Mouse (Mus musculus) thymus, adult 18-20 months (tissue): ENCODE data around the gene Alg9.
"Not testable (repeated sequence)": the region's sequence is repeated elsewhere in the genome, so short reads cannot be mapped to it uniquely, and the experiment has no call there.

Experiments
- DNase-seq, 2 experiments: peaks; one replicate each; pipeline ENCODE4 v3.0.0; 2022; ENCODE audit warnings: mixed read lengths in 2 of 2

Alg9 gene

DNA sequence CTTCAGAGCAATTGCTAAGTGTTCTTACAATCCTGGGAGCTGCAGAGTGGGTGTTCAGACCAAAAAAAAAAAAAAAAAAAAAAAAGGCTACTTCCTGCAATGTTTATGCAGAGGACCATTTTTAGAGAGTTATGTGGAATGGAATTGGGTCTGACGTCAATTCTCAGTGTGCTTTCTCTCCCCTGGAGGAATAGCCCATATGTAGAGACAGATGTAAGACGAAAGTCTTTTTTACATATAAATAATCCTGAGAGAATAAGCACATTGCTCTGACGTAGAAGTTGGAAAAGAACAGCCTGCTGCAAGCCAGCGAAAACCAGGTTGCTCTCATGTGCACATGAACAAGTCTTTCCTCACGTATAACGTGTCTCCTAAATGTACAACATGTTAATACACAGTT lies 44.9 kb downstream of the Alg9 start:
- no peak for DNase-seq

DNA sequence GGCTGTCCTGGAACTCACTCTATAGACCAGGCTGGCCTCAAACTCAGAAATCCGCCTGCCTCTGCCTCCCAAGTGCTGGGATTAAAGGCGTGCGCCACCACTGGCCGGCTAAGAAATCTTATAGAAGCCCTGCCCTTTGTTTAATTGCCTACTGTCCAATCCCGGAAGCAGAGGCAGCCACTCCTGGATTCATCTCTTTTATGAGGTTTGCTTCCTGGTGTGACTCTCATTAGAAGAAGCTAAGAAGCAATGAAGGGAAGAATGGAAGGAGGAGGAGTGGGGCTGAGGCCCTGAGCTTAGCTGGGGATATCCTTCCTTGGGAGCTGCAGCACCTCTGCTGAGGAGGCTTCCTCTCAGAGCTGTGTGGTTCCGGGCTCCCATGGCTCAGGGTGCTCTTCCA lies 46.8 kb downstream of the Alg9 start:
- no peak for DNase-seq

DNA sequence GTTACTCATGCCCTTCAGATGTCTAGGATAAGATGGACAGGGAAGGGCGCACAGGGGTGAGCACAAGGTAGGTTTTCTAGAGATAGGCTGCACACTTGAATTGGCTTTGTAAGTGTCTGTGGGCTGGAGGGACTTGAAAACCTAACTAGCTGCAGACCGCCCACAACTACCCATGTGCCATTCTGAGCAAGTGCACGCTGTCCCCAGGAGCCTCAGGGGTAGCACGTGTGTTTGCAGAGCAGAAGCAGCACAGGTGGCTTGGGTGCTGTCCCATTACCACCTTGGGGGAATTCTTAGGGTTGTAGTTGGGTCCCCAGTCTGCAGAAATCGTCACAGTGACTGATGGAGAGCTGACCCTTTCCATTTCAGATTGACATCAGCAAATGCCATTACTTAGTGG lies 47.4 kb downstream of the Alg9 start:
- no peak for DNase-seq

DNA sequence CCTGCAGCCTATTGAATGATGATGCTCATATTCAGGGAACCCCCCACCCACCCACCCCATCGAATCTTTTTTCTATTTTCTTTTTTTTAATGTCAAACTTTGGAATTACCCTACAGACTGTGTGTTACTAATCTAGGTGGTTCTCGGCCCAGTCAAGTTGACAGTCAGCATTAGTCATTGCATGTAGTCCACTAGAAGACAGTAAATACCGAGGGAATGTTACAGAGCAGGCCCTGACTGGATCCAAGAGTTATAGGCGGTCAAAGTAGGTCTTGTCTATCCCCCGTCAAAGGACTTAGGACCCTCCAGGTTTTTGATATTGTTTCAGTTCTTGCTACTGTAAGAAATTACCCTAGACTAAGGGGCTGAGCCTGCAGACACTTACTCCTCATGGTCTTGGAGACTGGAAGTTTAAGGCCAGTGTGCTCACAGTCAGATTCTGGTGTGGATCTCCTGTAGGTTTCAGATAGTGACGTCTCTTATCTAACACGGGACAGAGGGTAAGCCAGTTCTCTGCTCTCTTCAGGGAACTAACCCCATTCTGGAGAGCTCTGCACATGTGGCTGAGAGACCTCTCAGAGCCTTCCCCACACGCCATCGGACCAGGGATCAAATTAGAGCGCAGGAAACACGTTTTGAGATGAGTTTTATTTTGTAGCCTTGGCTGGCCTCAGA lies 49.1 kb downstream of the Alg9 start:
- DNase-seq = no peak

DNA sequence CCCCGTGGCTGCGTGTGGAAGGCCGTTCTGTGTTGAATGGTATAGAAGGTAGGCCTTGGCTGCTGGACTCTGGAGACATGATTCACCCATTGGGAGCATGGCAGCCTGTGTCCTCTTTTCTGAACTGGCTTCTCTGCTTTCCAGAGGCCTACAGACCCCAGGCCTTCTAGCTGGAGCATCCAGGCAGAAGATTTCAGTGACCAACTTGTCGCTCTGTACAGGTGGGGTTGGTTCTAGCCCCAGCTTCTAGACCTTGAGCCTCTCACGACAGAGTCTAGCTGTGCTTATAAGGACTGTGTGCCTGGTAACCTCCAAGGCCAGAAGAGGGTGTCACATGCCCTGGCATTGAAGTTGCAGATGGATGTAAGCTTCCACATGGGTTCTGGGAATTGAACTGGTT lies 56.7 kb downstream of the Alg9 start:
- DNase-seq = no peak

DNA sequence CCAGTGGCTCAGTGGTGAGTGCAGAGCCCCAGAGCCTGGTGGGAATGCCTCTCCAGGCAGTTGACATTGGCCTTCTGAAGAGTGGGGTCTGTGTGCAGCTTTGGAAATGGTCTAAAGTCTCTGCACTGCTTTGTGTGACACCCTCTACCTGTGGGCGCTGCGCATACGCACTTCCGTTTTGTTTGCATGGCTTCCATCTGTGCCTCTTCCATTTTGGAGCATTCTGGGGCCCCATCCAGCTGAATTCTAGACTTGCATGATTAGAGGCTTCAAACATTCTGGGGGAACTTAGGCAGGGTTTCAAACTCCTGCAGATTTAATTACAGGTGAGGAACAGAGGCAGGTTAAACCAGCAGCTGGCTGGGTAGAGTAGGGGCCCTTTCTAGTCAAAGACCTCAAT lies 57.3 kb downstream of the Alg9 start:
- no peak for DNase-seq

DNA sequence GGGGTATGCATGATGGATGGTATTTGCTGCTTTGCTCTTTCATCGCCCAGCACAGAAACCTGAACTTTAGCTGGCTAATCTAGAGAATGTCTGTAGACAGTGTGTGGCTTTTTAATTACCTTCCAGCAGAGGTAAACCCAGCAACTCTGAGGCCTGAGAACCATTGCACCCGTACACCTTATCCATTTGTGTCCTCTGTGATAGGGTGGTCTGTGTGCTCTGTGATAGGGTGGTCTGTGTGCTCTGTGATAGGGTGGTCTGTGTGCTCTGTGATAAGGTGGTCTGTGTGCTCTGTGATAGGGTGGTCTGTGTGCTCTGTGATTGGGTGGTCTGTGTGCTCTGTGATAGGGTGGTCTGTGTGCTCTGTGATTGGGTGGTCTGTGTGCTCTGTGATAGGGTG lies 57.8 kb downstream of the Alg9 start:
- not testable (repeated sequence) for DNase-seq

DNA sequence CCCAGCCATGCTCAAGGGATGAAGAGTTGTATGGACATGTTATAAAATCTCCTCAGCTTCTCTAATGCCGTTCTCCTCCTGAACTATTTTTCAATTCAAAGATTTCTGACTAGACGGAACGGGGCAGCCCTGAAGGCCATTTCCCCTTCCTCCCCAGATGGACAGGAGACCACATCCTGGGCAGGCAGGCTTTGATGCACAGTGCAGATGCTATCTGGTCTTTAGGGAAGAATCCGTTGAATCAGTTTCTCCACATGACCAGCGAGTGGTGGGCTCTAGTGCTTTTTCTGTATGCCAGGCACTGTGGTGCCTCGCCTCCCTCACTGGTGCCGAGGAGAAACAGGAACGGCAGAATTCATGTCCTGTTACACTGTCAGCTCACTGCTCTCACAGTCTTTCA lies 59.0 kb downstream of the Alg9 start:
- DNase-seq = no peak

DNA sequence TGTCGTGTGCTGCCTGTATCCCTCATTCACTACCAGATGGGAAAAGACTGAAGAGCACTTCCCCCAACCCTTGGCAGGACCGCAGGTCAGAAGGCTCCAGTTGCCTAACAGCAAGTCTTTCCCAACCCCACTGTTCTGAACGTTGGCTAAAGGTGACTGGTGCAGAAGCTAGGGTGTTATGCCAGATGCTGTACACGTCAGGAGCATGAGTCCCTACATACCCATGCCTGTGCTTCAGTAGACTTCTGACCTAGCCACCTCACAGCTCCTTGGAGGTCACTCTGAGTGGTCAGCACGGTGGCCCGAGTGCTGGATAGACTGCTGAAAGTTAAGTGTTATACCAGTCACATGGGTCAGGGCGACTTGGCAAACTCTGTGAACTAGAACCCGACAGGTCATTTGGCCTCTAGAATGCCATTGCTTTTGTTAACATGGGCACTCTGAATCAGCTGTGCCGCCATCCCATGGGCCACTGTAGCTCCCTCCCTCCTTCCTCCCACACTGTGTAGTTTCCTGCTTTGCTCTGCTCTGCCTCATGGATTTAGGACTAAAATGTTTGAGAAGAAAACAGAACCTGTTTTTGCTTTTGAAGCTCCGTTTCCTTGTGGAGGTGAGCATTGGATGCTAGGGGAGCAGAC lies 60.4 kb downstream of the Alg9 start:
- no peak for DNase-seq

DNA sequence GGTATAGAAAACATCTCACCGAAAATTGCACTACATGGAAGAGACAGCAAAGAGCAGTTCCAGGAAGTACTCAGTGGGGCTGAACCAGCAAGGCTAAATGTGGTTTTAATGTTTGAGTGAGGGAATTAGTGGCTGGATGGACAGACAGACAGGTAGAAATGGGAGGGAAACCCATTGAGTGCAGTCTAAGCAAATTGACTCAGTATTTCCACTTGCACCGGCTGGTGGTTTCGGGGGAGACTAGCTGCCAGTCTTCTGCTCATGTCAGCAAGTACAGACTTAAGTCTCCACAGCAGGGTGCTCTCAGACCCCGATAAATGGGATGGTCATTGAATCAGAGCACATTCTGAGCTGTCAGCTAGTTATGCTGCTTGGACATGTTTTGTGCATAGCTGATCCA lies 61.3 kb downstream of the Alg9 start:
- no peak for DNase-seq

DNA sequence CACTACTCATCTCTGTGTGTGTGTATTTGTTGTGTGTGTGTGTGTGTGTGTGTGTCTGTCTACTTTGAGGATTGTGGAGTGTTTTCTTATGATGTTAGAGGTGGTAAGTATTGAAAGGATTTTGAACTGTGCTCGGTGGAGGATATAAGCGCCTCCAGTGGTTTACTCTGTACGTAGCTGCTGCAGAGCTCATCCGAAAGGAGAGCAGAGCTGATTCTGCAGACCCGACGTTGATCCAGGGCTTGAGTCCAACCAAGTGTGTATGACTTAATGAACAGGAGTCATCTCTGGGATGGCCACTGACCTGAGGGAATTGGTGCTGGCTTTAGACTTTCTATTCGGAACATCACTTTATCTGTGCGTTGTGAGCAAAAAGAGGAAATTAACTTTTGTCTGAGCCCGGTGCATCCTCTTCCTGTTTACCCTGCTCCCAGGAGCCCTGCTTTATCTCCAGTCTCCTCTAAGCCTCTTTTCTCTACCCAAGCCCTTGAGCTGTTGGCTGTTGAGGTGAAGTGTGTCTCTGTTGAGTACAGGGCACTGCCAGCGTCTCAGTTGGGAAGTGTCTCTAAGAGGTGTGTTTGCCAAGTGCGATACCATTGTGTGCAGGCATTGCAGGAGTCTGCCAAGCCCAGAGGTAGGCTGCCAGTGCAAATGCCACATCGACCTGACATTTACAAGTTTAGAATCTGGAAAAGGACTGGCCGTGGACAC lies 66.4 kb downstream of the Alg9 start:
- no peak for DNase-seq

DNA sequence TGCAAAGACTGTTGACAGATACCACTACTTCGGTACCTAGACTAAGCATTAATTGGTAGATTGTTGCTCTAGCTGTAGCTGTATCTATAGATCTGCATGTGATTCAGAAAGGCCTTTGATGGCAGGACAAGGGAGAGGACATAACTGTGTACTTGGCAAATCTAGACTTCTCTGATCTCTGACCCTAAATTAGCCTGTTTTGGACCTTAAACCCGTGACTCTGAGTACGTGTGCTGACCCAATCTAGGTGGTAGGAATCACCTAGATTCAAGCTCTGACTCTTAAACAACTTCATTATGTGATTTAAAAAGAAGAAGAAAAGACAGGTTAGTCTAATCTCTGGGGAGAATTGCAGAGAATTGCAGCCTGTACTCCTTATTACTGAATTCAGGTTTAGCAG lies 70.3 kb downstream of the Alg9 start, which contains the start of gene Ppp2r1b:
Ppp2r1b (plus strand) TSS at position 221 of the 400 bp plus-strand sequence.
- no peak for DNase-seq

DNA sequence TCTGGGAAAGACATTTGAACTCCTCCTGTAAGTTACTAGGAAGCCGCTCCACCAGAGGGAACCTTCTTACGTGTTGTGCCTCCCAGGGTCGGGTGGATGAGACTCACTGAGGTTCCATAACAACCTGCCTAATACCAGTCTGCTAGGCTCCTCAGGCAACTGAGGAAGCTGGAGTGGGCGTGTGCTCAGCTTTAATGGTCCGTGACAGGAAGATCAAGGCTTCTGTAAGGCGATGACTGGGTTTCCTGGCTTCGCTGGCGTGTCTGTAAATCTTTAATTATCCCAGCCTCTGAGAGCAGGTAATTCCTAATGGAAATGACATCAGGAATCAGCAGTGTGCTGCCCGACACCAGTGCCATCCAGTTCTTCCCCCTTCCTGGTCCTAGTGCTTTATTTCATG lies 70.7 kb downstream of the Alg9 start:
- DNase-seq = no peak

DNA sequence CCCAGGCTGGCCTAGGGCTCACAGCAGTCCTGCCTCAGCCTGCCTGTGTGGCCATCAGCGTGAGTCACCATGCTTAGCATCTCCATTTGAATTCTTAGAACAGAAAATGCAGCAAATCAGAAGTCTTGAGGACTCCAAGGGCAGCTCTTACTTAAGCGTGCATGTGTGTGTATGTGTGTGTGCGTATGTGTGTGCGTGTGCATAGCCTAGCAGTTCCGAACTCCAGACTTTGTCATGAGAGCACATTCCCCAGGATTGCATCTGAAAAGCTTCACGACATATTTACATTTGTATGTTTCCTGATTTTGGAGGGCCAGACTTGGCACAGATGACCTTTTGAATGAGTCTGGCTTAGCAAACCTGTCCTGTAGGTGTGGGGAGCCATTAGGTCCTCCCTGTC lies 72.3 kb downstream of the Alg9 start:
- no peak for DNase-seq

DNA sequence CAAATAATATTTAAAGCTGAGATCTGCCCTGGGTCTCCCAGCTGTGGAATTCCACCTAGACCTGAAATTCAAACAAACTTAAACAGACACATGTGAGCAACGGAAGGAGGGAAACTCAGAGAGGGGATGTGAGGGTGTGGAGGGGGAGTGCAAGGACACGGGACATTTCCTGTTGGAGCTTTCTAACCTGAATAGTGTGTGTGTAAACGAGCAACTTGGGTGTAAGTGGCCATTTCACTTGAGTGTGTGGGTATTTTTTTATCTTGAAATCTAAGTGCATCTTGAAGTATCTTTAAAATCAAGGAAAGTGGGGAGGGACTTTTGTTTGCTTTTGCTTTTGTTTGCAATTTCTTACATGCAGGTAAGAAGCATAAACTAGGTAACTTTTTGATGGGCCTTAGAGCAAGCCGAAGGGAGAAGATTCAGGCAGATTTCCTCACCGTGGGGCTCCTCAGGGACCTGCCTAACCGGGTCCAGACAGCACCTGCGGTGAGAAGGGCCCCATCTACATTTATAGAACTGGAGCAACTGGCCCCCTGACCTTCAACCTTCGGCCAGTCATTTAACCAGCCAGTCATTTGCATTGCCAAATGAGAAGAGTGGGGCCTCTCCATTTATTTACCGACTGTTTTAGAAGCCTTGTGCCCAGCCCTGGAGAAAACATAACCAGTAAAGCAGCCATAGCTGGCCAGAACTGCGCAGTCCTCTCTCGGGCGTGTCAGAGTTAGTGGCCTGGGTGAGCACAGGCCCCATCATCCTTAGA lies 73.0 kb downstream of the Alg9 start:
- no peak for DNase-seq

DNA sequence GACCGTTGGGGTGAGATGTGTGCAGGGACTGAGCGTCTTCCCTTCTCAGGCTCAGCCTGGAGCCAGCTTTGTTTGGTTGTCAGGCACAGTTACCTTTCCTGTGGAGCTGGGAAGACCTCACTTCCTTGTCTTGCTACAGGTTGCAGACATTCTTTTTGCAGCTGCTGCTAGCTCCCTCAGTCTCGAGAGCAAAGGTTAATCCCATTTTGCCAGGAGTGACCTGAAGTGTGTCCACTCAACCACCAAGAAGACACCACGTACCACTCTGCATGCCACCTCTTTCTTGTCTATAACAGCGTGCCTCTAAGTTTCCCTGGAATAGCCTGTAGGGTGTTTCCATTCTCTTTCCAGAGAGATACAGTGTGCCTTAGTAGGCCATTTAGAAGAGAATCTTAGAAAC lies 74.0 kb downstream of the Alg9 start:
- no peak for DNase-seq

DNA sequence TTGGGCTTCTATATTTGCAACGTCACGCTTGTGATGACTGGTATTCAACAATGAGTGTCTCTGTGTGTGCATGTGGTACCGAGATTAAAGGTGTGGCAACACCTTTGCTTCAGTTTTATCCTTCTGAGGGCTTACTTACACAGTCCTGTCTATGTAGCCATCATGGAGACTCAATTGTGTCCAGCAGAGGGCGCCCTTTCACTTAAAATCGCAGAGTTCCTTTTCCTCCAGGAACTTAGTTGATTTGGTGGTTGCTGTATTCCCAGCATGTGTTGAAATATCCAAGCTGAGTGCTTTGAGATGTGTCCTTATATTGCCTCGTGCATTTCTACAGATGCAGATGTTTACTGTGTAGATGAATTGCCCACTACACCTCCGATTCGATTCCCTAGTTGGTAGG lies 74.4 kb downstream of the Alg9 start:
- DNase-seq = peak; percentile 57 to 65

DNA sequence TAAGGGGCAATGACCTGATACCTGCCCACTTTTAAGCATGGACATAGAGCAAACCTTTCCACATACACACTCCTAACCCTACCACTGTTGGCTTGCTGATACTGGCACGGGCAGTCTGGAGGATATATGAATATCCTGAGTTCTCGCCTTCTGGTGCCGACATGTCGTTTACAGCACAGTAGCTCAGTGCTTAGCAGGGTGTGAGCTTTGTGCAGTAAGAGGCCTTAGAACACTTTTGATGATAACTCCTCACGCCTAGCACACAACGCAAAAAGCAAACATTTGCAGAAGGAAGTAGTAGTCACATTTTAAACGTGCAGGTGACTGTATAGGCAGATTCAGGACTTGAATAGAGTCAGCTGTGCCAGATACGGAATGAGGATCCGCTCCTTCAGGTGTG lies 74.9 kb downstream of the Alg9 start:
- no peak for DNase-seq

DNA sequence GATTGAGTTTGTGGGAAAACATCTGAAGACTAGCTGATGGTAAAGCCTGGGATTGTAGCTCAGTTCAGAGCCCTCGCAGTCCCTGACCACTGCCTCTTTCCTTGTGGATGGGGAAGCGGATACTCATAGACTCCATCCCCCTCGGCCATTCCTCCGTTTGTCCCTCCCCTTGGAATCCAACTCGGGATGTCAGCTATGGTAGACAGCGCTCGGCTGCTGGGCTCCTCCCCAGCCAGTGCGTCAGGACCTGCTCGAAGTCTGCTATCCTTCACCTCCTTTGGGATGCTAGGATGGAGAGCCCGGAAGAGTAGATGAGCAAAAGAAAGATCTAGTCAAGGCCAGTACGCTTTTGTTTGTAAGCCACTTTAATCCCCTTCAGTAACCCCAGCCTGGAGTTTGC lies 75.5 kb downstream of the Alg9 start:
- no peak for DNase-seq

DNA sequence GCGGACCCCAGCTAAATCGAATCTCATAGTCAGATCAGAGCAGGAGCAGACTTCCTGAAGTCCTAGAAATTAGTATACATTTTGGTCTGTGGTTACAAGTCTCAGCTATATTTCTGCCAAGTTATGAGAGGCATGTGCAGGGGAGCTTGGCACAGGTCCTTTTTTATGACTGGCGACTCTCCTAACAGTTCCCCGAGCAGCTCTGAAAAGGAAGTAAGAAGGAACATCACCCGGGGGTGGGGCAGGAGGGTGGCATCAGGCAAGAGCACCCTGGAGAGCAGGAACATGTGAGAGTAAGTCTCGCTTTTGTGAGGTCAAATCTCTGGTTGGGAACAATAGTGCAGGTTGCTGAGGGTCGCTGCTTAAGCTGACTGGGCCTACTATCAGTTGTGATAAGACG lies 75.9 kb downstream of the Alg9 start:
- DNase-seq = no peak

DNA sequence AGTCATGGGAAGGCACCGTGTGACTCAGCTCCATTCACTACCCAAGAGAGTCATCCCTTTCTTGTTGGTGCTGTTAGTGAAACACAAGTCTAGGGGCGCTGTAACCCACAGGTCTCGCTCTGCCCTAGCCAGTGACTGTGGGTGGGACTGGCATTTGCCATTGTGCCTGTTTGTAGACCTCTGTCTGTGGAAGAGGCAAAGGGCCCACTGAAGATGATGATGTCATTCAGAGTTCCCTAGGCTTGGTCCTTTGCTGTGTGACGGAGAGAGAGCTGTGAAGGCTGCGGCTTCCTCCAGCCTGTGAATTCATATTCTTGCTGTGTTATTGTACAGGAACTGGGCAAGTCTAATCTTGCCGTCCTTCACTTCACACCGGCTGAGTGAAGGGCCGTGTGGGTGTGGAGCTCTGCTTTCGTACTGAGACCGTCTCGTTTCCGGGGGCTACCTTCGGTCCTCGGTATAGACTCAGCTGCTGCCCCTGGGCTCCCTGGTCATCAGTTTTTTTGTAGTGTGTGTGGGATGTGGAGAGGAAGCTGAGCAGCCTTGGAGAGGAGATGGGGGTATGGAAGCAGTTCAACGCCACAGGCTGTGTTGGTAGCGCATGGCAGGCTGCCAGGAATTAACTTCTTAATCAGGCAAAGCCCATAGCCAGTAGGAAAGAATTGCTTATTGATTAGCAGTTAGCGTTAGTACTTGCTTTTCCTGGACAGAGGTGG lies 78.0 kb downstream of the Alg9 start:
- DNase-seq = no peak

DNA sequence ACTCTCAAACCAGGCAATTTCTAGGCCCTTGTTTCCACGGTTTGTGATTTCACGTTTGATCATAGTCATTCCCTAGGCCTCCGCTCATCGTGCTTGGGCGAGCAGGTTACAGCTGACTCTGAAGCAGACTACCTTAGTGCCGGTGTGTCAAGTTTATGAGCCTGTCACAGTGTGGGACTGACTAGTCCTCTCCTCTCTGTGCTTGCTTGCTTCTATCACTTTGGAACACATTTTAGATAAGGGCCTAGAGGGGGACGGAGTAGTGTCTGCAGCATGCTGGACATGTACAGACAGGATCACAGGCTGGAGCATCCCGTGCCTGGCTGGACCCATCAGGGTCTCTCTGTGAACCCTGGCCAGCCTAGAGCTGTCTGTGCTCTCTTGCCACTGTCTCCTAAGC lies 79.6 kb downstream of the Alg9 start:
- DNase-seq = no peak
